Mouse (Mus musculus): Measurements from ENCODE around the gene Tnfrsf25. TPM values are rescaled to one million over a fixed set of nuclear protein-coding genes. Genes with fewer than 3 reads are reported as not detected.

Gene Tnfrsf25
- total RNA-seq, 2 experiments from 2014 or later = 14.0 to 15.1 TPM

DNA sequence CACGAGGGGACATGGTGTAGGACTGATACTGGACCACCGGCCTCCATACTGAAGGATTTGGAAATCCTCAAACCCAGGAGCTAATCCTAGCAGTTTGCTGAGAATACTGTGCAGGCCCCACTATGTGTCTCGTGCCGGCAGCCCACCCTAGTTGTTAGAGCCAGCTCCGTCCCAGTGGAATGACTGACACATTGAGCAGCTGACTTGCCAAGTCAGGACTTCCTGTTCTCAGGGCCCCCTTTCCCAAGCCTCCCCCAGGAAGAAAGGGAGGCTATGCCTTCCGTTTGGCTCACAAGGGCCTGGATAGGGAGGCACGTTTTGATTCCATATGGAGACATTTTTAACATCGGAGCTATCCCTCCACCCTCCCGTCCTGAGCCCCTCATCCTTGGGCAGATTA is 25.5 kb upstream of the Tnfrsf25 start:
- peak in 1 of 2 experiments; percentile 13 for DNase-seq (ENCODE audit: low spot score in 2 of 2)

DNA sequence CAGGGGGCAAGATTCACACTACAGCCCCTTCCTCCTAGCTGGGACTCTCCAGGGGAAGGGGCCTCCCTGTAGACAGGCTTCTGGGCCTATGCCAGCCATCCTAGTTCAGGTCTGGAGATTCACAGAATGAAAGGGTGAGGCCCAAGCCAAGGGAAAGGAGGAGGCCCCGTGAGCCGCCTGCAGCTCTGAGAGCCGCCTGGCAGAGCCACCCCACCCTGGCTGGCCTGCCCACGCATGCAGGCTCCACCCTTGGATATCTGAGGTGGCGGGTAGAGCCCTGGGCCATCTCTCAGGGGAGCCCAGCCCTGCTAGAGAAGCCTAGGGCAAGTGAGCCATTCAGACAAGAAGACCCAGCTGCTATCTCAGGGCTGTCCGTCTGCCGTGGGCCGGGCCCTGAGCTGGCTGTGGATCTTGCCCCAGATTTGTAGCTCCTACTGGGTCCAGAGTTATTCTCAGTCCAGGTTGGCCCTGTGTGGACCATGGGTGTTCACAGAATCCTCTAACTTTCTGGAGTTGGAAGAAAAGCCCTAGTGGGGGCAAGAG is 22.9 kb upstream of the Tnfrsf25 start:
- no peak for DNase-seq (ENCODE audit: low spot score in 2 of 2)

DNA sequence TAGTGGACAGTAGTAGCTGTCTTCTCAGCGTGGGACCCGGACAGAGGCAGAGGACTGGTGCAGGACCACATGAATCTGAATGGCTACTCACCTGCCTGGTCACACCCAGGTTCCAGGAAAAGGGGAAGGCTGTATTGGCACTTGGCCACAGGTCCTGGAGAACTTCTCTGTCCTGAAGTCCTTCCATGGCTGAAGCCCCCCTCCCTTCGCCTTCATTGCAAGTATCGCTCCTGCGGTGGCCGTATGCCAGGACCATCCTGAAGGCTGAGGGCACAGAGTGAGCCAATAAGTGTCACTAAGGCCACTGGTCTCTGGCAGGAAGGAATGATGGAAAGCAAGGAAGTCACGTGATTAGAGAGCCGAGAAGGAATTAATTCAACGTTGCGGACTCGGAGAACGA is 21.5 kb upstream of the Tnfrsf25 start:
- no peak for DNase-seq (ENCODE audit: low spot score in 2 of 2)

DNA sequence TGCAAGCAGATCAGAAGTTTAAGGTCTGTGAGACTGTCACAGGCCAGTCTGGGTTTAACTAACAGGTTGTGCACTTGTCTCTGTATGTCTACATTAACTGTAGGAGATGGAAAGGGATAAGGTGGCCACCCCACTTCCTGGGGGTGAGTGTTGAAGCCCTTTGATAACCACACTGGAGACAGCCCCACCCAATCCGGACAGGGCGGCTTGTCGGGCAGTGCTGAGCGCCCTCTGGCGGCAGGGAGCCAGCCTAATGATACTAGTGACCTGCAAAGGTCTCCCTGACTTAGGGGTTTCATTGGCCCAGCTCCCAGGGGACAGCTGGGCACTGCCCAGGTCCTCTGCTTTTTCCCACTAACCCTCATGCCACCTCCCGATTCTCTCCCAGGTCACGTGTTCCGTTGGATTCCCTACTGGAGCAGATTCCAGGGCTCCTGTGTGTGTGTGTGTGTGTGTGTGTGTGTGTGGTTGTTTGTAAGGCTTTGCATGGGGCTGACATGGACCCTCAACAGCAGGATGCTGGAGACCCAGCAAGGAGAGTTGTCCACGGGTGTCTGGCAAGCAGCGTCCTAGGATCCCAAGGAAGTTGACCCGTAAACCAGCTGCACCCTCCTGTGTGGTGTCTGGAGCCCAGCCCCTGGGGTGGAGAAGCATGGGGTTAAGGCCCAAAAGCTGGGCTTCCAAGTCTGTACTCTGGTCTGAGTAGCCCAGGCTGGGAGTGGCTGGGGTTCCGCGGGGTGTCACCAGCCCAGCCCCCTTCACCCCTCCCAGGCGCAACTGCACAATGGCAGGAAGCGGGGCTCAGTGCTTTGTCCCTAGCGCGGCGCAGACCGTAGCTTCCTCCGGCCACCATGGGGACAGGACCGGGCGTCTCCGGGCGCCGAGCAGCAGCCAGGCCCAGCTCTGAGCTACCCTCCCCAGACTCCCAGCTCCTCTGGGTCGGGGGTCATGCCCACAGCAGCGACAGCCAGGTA is 19.5 kb upstream of the Tnfrsf25 start:
- DNase-seq (ENCODE audit: low spot score in 2 of 2) = peak; percentile 68 to 78

DNA sequence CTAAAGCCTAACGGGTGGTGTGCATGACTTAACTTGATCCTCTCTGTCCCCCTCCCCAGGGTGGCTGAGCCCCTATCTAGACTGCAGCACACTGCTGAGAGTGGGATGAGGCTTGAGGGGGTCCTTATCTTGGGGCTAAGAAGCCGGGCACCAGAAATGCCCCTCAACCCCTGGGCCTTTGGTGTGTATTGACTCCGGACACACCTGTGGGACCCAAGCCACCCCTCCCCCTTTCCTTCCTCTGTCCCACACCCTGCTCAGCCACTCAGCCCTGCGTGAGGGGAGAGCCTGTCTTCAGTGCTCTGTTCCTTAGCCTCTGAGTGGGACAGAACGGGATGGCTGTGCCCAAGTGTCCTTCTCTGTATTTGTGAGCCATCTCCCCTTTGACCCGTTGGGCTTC is 18.8 kb upstream of the Tnfrsf25 start:
- DNase-seq (ENCODE audit: low spot score in 2 of 2) = no peak

DNA sequence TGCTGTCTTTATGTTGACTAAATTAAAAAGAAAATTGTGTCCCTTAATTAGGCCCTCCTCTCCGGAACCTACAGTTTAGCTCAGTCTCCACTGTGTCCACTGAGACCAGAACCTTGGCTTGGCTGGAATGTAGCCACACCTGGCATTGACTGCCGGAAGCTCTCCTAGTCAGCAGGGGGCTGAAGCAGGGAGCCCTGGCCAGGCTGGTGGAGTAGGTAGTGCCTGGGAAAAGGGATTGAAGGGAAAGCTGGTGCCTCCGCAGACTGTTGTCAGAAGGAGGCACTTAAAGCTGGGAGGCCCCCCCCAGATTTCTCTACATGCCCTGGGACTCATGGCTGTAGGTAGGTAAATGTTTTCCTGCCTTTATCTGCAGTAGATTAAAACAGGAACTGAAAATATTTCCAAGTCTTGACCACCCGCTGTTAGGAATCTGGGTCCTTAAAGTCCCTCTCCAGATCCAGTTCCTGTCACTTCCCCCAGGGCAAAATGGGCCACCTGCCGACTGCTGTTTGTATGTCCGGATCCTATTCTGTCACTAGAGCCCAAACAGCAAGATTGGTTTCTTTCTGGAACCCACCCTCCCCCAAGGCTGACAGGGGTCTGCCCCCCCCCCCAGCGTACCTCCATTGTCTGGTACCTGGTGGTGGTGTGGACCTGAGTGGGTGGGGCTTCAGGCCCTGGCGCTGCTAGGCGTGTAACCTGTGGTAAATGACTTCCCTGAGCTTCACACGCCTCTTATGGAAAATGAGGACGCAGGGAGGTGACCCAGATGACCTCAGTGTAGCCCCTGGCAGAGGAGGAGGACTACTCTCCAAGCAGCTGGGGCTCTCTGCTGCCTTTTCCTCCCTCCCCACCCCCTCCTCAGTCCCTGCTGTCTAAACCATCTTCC is 17.6 kb upstream of the Tnfrsf25 start:
- DNase-seq (ENCODE audit: low spot score in 2 of 2) = no peak

DNA sequence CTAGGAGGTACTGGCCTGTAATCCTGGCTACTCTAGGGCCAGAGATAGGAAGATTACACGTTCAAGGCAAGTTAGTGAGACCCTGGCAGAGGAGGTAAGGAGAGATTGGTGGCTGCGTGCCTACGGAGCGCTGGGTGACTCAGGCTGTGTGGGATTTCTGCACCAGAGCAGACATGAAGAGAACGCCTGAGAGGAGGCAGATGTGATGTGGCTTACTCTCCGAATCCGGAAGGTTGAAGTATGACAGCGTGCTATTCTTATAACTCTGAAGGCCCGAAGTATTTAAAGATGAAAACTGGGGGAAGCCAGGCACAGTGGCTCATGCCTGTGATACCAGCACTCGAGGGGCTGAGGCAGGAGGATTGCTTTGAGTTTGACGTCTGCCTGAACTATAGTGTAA is 15.2 kb upstream of the Tnfrsf25 start:
- no peak for DNase-seq (ENCODE audit: low spot score in 2 of 2)

DNA sequence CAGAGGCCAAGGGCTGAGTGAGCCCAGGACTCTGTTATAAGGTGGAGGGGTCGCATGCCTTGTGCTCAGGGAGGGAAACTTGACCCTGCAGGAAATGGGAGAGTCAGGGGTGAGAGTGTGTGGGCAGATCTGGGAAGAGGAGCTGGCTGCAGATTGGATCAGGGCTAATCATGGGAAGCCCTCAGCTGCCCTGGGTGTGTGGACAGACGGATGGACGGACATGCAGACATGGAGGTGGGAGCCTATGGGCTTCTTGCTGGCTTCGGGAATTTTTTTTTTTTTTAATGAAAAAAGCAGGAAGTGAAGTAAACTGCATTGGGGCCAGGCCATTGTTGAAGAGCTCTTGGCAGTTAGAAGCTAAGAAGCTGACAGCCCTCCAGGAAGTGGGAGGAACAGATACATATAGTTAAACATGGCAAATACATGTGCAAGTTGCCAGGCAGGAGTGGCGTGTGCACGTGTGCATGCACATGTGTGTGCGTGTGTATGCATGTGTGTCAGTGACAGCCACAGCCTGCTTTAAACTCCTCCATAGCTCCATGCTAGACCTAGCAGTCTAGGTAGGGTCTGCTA is 14.6 kb upstream of the Tnfrsf25 start:
- DNase-seq (ENCODE audit: low spot score in 2 of 2) = no peak

DNA sequence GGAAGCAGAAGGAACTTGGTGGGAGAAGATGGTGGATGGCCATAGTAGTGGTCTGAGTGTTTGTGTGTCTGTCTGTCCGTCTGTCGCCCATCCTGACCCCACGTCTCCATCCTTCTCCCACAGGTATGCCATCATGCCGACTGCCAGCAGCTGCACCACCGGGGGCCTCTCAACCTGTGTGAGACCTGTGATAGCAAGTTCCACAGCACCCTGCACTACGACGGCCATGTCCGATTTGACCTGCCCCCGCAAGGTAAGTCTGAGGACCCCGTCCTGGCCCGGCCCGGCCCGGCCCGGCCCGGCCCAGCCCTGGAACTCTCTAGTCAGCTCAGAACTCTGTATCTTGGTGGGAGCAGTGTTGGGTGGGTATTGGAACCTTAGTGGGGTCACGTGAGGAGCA is 13.8 kb upstream of the Tnfrsf25 start:
- DNase-seq (ENCODE audit: low spot score in 2 of 2) = no peak

DNA sequence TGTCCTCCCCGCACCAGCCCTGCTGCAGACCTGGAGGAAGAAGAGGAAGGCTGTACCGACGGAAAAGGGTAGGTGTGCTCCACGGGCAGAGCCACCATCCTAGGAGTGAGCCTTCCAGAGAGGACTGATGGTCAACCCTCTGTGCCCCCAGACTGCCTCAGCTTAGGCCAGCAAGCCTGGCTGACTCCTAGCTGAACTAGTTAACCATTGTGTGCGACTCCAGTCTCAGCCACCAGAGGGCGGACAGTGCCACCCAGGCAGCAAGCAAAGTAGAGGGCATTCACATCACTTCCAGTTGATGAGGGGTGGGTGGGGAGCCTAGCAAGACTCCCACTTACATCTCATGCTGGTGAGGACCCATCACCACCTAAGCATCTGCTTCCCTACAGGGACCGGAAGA is 12.7 kb upstream of the Tnfrsf25 start:
- DNase-seq (ENCODE audit: low spot score in 2 of 2) = peak; percentile 81 to 84

DNA sequence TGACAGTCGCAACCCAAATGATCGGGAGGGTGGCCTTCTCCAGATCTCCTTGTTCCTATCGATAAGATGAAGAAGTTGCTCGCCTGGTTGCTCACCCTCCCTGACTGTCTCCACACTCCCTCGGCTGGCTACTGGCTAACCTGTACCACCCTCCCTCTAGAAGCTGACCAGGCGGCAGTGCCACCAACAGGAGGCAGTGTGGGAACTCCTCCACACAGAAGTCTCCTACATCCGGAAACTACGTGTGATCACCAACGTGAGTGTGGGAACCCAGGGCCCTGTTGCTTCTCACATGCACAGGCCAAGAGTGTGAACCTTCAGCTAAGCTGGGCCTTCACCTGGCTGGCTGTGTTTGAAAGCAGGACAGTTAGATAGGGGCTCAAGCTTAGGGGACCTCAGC is 9.0 kb upstream of the Tnfrsf25 start:
- DNase-seq (ENCODE audit: low spot score in 2 of 2) = no peak

DNA sequence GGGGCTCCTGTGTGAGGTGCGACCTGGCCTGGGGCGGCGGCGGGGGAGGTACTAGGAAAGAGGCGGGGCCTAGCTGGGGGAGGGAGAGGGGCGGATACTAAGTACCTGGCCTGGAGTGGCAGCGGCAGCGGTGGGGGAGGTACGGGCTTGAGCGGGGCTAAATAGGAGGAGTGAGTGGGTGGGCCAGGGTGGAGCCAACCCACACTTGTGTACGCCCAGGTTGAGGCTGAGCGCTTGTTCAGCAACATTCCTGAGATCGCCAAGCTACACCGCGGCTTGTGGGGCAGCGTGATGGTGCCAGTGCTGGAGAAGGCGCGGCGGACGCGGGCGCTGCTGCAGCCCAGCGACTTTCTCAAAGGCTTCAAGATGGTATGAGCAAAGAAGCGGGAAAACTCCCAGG is 8.2 kb upstream of the Tnfrsf25 start:
- DNase-seq (ENCODE audit: low spot score in 2 of 2) = no peak

DNA sequence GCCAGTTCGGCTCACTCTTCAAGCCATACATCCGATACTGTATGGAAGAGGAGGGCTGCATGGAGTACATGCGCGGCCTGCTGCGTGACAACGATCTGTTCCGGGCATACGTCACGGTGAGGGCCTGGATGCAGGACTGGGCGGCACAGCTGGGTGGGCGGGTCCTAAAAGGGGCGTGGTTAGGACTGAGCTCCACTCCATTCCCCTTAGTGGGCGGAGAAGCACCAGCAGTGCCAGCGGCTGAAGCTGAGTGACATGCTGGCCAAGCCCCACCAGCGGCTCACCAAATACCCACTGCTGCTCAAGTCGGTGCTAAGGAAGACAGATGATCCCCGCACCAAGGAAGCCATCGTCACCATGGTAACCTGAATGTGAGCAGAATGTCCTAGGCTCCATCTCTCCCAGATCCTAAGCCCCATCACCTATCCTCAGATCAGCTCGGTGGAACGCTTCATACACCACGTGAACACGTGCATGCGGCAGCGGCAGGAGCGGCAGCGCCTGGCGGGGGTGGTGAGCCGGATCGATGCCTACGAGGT is 7.7 kb upstream of the Tnfrsf25 start:
- peak; percentile 55 to 69 for DNase-seq (ENCODE audit: low spot score in 2 of 2)

DNA sequence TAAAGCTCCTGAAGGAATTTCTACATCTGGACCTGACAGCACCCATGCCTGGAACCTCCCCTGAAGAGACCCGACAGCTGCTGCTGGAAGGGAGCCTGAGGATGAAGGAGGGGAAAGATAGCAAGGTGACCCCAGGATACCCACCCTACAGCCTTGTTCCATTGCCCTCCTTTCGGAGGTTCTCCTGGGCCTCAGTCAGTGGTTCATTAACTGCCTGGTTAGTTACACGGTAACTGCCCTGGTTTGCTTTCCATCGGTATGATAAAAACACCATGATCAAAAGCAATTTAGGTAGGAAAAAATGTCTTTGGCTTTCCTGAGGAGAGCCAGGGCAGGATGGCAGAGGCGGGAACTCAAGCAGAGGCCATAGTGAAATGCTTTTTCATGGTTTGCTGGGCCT is 7.1 kb upstream of the Tnfrsf25 start:
- DNase-seq (ENCODE audit: low spot score in 2 of 2) = no peak

DNA sequence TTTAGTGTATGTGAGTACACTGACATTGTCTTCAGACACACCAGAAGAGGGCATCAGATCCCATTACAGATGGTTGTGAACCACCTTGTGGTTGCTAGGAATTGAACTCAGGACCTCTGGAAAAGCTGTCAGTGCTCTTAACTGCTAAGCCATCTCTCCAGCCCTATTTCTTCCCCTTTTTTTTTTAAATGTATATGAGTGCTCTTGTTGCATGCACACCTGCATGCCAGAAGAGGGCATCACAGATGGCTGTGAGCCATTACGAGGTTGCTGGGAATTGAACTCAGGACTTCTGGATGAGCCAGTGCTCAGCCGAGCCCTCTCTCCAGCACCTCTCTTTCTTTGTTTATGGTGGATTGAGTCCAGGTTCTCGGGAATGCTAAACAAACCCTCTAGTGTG is 6.2 kb upstream of the Tnfrsf25 start:
- no peak for DNase-seq (ENCODE audit: low spot score in 2 of 2)

DNA sequence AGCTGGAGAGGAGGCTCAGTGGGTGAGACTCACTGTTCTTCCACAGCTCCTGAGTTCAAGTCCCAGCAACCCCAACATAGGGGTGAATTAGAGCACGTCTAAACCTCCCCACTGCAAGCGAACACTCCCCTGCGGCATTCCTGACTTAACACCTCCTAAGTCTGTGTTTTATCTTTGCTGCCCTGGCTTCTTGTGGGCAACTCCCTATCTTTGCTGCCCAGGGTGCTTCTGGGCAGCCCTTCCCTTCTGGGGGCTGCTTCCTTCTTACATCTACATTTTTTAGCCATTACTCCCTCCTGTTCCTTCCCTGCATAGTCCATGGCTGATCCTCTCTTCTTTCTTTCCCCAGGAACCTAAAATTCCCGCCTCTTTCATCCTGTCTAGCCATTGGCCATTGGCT is 5.0 kb upstream of the Tnfrsf25 start:
- DNase-seq (ENCODE audit: low spot score in 2 of 2) = no peak

DNA sequence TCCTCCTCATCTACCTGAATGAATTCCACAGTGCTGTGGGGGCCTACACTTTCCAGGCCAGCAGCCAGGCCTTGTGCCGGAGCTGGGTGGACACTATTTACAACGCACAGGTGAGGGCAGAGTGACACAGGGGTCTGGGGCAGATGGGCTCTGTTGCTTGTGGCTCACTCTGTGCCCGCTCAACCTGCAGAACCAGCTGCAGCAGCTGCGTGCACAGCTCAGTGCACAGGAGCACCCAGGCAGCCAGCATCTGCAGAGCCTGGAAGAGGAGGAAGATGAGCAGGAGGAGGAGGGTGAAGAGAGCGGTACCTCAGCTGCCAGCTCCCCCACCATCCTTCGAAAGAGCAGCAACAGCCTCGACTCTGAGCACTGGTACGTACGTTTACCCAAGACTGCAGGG is 3.4 kb upstream of the Tnfrsf25 start:
- no peak for DNase-seq (ENCODE audit: low spot score in 2 of 2)

DNA sequence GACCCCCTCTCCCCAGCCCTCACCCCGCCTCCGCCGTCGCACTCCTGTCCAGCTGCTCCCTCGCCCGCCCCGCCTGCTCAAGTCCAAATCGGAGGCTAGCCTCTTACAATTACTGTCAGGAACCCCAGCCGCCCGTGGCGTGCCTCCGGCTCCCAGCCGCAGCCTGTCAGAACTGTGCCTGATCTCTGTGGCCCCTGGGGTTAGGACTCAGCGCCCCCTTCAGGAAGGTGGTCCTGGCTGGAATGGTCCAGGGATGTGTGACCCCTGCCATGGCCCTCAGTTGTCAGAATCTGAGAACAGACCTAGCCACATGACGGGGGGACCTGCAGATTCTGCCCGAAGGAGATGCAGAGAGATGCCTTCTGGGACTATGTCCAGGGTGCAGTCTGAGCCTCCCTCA is 1.7 kb upstream of the Tnfrsf25 start:
- DNase-seq (ENCODE audit: low spot score in 2 of 2) = no peak

DNA sequence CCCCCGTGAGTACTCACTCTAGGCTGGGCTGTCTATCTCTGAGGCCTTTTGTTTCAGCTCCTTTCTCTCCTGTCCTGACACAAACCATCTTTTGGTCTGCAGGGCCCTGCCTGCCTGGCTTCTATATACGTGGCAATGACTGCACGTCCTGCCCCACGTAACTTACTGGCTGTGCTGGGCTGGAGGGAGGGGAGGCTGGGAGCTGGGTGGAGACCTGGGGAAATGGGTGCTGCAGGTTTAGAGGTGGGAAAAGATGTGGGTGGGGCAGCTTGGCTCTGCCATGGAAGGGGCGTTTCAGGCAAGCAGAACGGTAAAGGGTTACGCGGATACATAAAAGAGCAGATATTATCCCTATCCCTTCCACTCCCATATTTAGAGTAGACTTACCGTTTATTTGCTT is 1.8 kb downstream of the Tnfrsf25 start:
- DNase-seq (ENCODE audit: low spot score in 2 of 2) = no peak

DNA sequence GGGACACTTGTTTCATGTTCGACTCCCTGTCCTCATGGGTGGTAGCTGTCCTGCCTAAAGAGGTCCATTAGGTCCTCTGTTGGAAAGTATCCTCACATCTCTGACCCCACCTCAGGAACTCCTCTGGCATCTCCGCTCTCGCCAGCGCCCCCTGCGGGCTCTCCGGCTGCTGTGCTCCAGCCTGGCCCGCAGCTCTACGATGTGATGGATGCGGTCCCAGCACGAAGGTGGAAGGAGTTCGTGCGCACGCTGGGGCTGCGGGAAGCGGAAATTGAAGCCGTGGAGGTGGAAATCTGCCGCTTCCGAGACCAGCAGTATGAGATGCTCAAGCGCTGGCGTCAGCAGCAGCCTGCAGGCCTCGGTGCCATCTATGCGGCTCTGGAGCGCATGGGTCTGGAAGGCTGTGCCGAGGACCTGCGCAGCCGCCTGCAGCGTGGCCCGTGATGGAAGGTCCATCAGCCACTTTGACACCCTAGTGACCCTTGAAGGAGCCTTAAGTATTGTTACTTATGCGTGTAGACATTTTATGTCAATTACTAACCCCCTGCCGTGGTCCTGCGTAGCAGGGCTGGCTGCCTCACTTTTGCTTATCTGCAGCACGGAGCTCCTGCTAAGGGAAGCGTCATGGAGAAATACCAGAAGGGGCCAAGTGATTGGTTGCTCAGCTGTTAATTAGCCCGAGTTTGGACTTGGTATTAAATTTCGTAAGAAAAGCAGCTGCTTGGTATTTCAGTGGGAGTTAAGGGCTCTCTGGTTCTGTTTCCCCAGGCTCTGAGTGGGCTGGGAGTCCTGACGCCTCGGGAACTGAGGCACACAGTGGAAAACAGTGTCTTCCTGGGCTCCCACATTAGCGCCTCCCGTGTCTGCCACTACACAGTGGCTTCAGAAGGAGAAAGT is 3.9 kb downstream of the Tnfrsf25 start:
- DNase-seq (ENCODE audit: low spot score in 2 of 2) = peak; percentile 51 to 67
